Mouse (Mus musculus) heart, embryonic 16.5 days (tissue): ENCODE results near the gene Cox5a. TPM values are rescaled to one million over a fixed set of nuclear protein-coding genes. Genes with fewer than 3 reads are reported as not detected.

Experiments used
- ATAC-seq: fragments of 200-750 bp; cut with Nextera tagmentation; replicated peaks from 2 replicates; pipeline ENCODE4 v1.8.0; 2017; ENCODE audit warnings: moderate number of reproducible peaks; ENCODE audit not compliant: insufficient read depth, low FRiP score; ENCODE audit errors: extremely low read depth
- H3K27ac ChIP-seq: fragments of 300-500 bp; sonication (generic); 2 replicates; pipeline ENCODE4 v1.5.1; 2014; ENCODE audit warnings: mild to moderate bottlenecking, low read length, control low read depth, moderate library complexity
- H3K27me3 ChIP-seq: fragments of 300-500 bp; sonication (generic); 2 replicates; pipeline ENCODE4 v1.6.1; 2014; ENCODE audit warnings: low read length, mixed read lengths; ENCODE audit not compliant: control insufficient read depth, insufficient read depth
- H3K36me3 ChIP-seq: fragments of 300-500 bp; sonication (generic); 2 replicates; pipeline ENCODE4 v1.6.1; 2014; ENCODE audit not compliant: control insufficient read depth, insufficient read depth
- H3K4me1 ChIP-seq: fragments of 300-500 bp; sonication (generic); 2 replicates; pipeline ENCODE4 v1.6.1; 2014; ENCODE audit warnings: low read length, mixed read lengths; ENCODE audit not compliant: control insufficient read depth, insufficient read depth
- H3K4me2 ChIP-seq: fragments of 300-500 bp; sonication (generic); 2 replicates; pipeline ENCODE4 v1.6.1; 2014; ENCODE audit warnings: low read depth, mild to moderate bottlenecking, control low read depth, low read length
- H3K4me3 ChIP-seq: fragments of 300-500 bp; sonication (generic); 2 replicates; pipeline ENCODE4 v1.5.1; 2014; ENCODE audit warnings: mild to moderate bottlenecking, control low read depth, low read length
- H3K9ac ChIP-seq: fragments of 300-500 bp; sonication (generic); 2 replicates; pipeline ENCODE4 v1.6.1; 2014; ENCODE audit warnings: low read length, control low read depth
- H3K9me3 ChIP-seq: fragments of 300-500 bp; sonication (generic); replicated peaks from 2 replicates; pipeline ENCODE4 v1.6.1; 2016; ENCODE audit warnings: low read length; ENCODE audit not compliant: control insufficient read depth
- whole genome bisulfite sequencing: fragments of 180-500 bp; shearing (Covaris S2); extraction: QIAGEN DNeasy Blood & Tissue Kit; methylation state at CpG from one replicate; pipeline ENCODE4 v1.1.7; 2014; 5-methylcytosine and 5-hydroxymethylcytosine counted together
- polyA plus RNA-seq: library from polyadenylated mRNA; unstranded; fragments of >200 nt; fragmentation: Nextera tagmentation; extraction: Ambion mirVana; gene quantifications from 2 replicates; pipeline ENCODE4 v1.2.1, GENCODE M21; 2015

Gene Cox5a
- polyA plus RNA-seq, 1 experiment from 2014 or later = 1,803 TPM

DNA sequence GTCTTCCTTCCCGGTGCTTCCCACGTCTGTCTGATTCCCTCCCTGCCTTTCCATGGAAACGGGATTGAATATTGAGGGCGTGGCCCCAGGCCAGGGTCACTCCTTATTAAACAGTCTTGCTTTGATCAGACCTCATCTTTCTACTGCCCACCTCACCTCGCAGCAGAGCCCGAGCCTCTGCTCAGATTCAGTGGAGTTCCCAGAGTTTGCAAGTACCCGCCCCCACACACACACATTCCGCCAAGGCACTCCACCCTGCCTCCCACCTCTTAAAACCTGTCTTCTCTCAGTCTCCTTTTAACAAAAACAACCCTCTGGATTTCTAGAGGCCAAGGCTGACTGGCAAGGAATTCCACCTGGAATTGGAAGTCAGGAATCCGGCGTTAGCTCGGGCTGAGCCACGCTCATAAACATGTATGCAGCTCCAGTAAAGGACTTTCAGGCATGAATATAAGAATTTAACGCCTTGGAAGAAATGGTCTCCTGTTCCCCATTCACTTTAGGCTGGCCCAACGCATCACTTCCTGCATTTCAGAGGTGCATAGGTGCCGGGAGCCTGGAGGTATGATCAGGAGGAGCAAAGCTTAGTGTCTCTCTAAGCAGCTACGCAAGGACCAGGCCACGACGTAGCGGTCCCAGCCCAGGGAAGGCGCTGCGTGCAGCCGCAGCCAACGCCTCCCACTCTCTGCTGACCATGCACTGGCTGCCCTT is 18.0 kb upstream of the Cox5a start:
- peak overlapping the region; percentile 99 for H3K4me2 ChIP-seq
- ATAC-seq = no peak
- H3K27me3 ChIP-seq = peaks cover 43% of the 10 kb centered on the region
- H3K9me3 ChIP-seq = no peaks in the 10 kb centered on the region
- no peaks in the 10 kb centered on the region for H3K36me3 ChIP-seq
- WGBS = 9% methylated on average over 23 of the region's 23 CpGs
- H3K4me3 ChIP-seq = peak overlapping the region; percentile 62
- peaks cover 42% of the 10 kb centered on the region for H3K4me1 ChIP-seq
- H3K27ac ChIP-seq = peak overlapping the region; percentile 18; the same call in 1 of the 2 replicates
- H3K9ac ChIP-seq = peak overlapping the region; percentile 72

DNA sequence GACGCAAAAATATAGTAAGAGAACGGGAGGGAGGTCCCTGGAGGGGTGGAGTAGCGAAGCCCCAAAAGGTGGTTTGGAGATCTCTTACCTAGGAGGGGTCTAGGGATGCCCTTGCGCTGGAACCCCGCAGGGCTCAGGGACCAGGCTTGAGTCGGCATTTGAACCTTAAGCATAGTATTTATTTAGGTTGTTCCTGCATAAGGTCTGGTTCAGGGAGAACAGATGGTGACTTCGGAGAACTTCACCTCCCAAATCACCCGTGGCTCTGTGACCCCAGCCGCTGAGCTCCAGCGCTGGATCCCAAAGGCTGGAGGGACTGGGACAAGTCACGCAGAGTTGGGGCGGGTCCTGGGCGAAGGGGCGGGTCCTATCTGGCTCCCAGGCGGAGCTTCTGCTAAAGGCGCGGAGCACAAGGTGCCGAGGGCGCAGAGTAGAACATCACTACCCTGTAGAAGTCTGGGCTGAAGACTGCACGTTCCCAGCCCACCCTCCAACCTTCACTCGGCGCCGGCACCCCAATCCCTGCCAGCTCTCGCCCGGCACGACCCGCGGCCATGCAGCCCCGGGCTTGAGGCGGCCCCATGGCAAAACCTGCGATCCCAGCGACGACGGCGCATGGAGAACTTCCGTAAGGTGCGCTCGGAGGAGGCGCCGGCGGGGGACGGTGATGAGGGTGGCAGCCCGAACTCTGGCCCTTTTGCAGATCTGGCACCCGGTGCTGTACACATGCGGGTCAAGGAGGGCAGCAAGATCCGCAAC is 17.3 kb upstream of the Cox5a start, which contains the start of gene Rpp25:
Gene Rpp25 (plus strand): TSS at position 405 of the 759 bp plus-strand sequence.
- Histone ChIP-seq H3K27ac (peak within 1 kb of the TSS; percentile 82; the same call in 1 of the 2 replicates), H3K27me3 (peaks cover 43% of the 10 kb centered on the region)

DNA sequence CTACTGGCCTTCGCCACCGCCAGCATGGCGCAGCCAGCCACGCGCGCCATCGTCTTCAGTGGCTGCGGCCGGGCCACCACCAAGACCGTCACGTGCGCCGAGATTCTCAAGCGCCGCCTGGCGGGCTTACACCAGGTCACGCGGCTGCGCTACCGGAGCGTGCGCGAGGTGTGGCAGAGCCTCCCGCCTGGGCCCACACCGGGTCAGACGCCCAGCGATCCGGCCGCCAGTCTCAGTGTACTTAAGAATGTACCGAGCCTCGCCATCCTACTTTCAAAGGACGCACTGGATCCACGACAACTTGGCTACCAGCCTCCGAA is 16.7 kb upstream of the Cox5a start:
- H3K27me3 ChIP-seq = peaks cover 43% of the 10 kb centered on the region
- ATAC-seq = 0 out of 2 replicates have a peak, but pooled peaks have one; percentile 34

More for the DNA sequence above, 17.3 kb upstream of the Cox5a start, which contains the start of gene Rpp25:
- peak; percentile 68 for ATAC-seq
- Histone ChIP-seq H3K9me3 (no peaks in the 10 kb centered on the region), H3K4me1 (peaks cover 42% of the 10 kb centered on the region), H3K4me2 (peak within 1 kb of the TSS; percentile 99), H3K9ac (peak within 1 kb of the TSS; percentile 72), H3K36me3 (no peaks in the 10 kb centered on the region), H3K4me3 (peak within 1 kb of the TSS; percentile 62)
- under 1% methylated on average over 46 of the region's 46 CpGs for WGBS

DNA sequence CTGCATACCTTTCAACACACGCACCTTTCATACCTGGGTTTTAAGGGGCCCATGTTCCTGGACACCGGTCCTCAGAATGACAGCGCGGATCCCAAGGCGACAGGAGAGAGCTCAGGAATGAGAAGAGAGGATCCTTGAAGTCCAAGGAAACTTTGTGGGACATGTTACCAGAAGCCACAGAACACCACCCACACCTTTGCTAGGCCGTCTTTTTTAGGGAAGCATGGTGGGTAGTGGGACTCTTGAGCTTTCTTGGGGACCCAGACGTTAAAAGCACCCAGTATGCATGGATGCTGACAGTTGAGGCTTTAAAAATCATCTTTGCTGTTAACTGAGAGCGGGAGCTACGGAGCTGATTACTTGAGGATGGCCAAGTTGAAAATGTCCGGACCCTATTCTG is 16.2 kb upstream of the Cox5a start:
- Histone ChIP-seq H3K4me2 (peak overlapping the region; percentile 99), H3K9me3 (no peaks in the 10 kb centered on the region), H3K27me3 (peaks cover 43% of the 10 kb centered on the region), H3K4me1 (peaks cover 42% of the 10 kb centered on the region), H3K27ac (peak overlapping the region; percentile 82), H3K36me3 (no peaks in the 10 kb centered on the region), H3K9ac (peak overlapping the region; percentile 49), H3K4me3 (peak overlapping the region; percentile 10; the same call in 1 of the 2 replicates)
- 55% methylated on average over 10 of the region's 10 CpGs for WGBS
- no peak for ATAC-seq

More for the DNA sequence above, 16.7 kb upstream of the Cox5a start:
- peak overlapping the region; percentile 72 for H3K9ac ChIP-seq
- no peaks in the 10 kb centered on the region for H3K36me3 ChIP-seq
- H3K4me3 ChIP-seq = peak overlapping the region; percentile 62
- no peak overlapping the region for H3K27ac ChIP-seq
- WGBS = 1% methylated on average over 34 of the region's 34 CpGs
- no peaks in the 10 kb centered on the region for H3K9me3 ChIP-seq
- H3K4me1 ChIP-seq = peaks cover 42% of the 10 kb centered on the region
- H3K4me2 ChIP-seq = peak overlapping the region; percentile 99

DNA sequence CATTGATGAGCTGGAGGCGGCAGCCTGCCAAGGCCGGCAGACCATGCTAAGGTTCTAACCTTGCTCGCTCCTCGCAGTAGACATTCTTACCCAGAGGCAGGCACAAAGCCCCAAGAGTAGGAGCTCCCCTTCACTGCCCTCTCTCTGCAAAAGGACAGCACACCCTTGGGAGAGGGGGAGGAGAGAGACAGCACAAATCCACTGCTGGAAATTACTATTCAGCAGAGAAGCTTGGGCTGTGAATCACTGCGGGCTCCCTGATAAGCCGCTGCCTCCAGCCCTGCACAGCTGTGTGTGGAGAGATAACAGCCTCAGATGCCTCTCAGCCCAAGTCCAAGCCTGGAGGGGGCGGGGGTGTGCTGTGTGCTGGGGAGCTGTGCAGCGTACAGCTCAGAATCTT is 15.4 kb upstream of the Cox5a start:
- Histone ChIP-seq H3K27me3 (peaks cover 39% of the 10 kb centered on the region), H3K4me1 (peaks cover 42% of the 10 kb centered on the region), H3K9ac (peak overlapping the region; percentile 49), H3K4me3 (peak overlapping the region; percentile 14), H3K27ac (peak overlapping the region; percentile 82), H3K9me3 (no peaks in the 10 kb centered on the region), H3K36me3 (no peaks in the 10 kb centered on the region), H3K4me2 (peak overlapping the region; percentile 99)
- ATAC-seq = peak; percentile 91
- 3% methylated on average over 8 of the region's 8 CpGs for WGBS

DNA sequence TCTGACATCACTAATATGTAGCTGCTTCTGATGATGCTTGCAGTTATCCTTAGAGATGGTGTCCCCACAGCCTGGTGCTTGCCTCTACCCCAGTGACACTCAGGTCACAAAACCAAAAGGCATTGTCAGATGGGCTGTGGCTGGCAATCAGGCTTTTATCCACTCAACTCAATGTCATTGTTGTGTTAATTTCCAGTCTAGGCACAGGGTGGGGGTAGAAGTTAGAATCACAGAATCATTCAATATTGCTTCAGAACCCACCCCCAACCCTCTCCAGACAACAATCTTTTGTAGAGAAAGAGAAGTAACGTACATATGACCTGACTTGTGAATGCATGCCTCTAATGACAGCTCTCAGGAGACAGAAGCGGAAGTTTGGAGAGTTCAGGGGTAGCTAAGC is 10.5 kb upstream of the Cox5a start:
- WGBS = 78% methylated on average over 2 of the region's 2 CpGs
- Histone ChIP-seq H3K4me3 (no peak overlapping the region), H3K27me3 (no peaks in the 10 kb centered on the region), H3K9me3 (no peaks in the 10 kb centered on the region), H3K27ac (no peak overlapping the region), H3K4me1 (peaks cover 9% of the 10 kb centered on the region), H3K4me2 (no peak overlapping the region), H3K36me3 (no peaks in the 10 kb centered on the region), H3K9ac (no peak overlapping the region)
- no peak for ATAC-seq

DNA sequence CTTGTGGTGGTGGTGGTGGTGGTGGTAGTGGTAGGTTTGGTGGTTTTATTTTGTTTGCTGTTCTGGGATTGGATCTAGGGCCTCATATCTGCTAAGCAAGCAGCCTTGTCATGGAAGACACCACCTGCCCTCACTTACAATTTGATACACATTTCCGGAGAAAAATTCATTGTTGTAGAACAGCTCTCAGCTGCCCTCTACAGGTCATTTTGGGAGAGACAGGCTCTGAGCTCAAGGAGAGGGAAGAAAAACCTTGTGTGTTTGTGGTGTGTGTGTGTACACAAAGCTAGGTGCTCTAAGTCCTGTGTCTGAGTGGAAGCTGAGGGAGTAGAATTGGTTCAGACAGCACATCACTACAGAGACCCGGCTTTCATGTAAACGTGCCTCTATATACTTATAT is 4.0 kb upstream of the Cox5a start:
- WGBS = 5% methylated on average over 3 of the region's 3 CpGs
- Histone ChIP-seq H3K27me3 (no peaks in the 10 kb centered on the region), H3K4me3 (no peak overlapping the region), H3K4me2 (no peak overlapping the region), H3K9me3 (no peaks in the 10 kb centered on the region), H3K9ac (no peak overlapping the region), H3K27ac (no peak overlapping the region), H3K4me1 (peaks cover 8% of the 10 kb centered on the region), H3K36me3 (no peaks in the 10 kb centered on the region)
- ATAC-seq = no peak

DNA sequence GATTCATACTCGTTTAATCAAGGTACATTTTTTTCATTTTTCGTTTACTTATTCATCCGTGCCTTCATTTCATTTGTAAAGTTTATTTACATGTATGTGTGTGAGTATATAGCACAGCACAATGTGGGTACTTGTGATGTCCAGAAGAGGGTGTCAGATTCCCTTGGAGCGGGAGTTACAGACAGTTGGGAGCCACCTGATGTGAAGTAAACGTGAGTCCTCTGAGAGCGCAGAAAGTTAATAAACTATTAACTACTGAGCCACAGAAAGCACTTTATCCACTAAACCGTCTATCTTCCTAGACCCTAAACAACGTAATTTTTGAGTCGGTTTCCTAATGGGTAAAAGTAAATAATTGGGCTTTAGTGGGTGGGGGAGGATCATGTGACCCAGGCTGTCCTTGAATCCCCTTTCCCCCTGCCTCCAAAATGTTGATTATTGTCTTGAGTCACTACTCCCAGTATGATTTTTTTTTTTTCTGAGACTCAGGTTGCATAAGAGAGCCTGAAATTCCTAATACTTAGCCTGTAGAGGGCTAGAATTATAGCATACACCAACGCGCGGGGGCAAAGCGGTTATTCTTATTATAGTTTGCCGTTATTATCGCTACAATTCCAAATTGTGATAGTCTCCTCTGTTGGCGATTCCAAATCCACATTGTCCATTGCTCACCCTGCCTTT is 559 bp upstream of the Cox5a start:
- H3K4me3 ChIP-seq = peak overlapping the region; percentile 98
- 26% methylated on average over 16 of the region's 16 CpGs for WGBS
- H3K9me3 ChIP-seq = no peaks in the 10 kb centered on the region
- H3K36me3 ChIP-seq = no peaks in the 10 kb centered on the region
- peak overlapping the region; percentile 99 for H3K27ac ChIP-seq
- no peaks in the 10 kb centered on the region for H3K27me3 ChIP-seq
- peak overlapping the region; percentile 100 for H3K9ac ChIP-seq
- peak overlapping the region; percentile 71 for H3K4me2 ChIP-seq
- H3K4me1 ChIP-seq = peaks cover 32% of the 10 kb centered on the region
- ATAC-seq = no peak
